Mouse (Mus musculus) forebrain, embryonic 15.5 days (tissue): ENCODE measurements around the gene Tanc1. TPM values are rescaled to one million over a fixed set of nuclear protein-coding genes. Genes with fewer than 3 reads are reported as not detected.
A peak's percentile ranks its signal among the peaks of the same experiment; 100 is the strongest.

Source experiments
- ATAC-seq: fragments of 200-750 bp; cut with Nextera tagmentation; replicated peaks from 2 replicates; pipeline ENCODE4 v1.8.0; 2017; ENCODE audit warnings: mild to moderate bottlenecking, moderate TSS enrichment, moderate library complexity
- H3K27ac ChIP-seq: fragments of 300-500 bp; sonication (generic); replicated peaks from 2 replicates; pipeline ENCODE4 v1.5.1; 2015; ENCODE audit warnings: mild to moderate bottlenecking, inconsistent platforms
- H3K27me3 ChIP-seq: fragments of 300-500 bp; sonication (generic); 2 replicates; pipeline ENCODE4 v1.6.1; 2015; ENCODE audit warnings: inconsistent platforms
- H3K36me3 ChIP-seq: fragments of 300-500 bp; sonication (generic); 2 replicates; pipeline ENCODE4 v1.6.1; 2015; ENCODE audit warnings: mild to moderate bottlenecking, inconsistent platforms
- H3K4me1 ChIP-seq: fragments of 300-500 bp; sonication (generic); 2 replicates; pipeline ENCODE4 v1.6.1; 2015; ENCODE audit warnings: inconsistent platforms
- H3K4me2 ChIP-seq: fragments of 300-500 bp; sonication (generic); replicated peaks from 2 replicates; pipeline ENCODE4 v1.6.1; 2015; ENCODE audit warnings: mild to moderate bottlenecking, inconsistent platforms
- H3K4me3 ChIP-seq: fragments of 300-500 bp; sonication (generic); 2 replicates; pipeline ENCODE4 v1.5.1; 2015; ENCODE audit warnings: mild to moderate bottlenecking, inconsistent platforms
- H3K9ac ChIP-seq: fragments of 300-500 bp; sonication (generic); replicated peaks from 2 replicates; pipeline ENCODE4 v1.6.1; 2015; ENCODE audit warnings: mild to moderate bottlenecking, inconsistent platforms
- H3K9me3 ChIP-seq: fragments of 300-500 bp; sonication (generic); 2 replicates; pipeline ENCODE4 v1.6.1; 2016; ENCODE audit warnings: inconsistent platforms
- WGBS: fragments of 180-500 bp; shearing (Covaris S2); methylation state at CpG from one replicate; pipeline ENCODE4 v1.1.7; 2015; ENCODE audit warnings: mixed read lengths; 5-methylcytosine and 5-hydroxymethylcytosine counted together
- polyA plus RNA-seq: library from polyadenylated mRNA; unstranded; fragments of >200 nt; fragmentation: Nextera tagmentation; extraction: Ambion mirVana; gene quantifications from 2 replicates; pipeline ENCODE4 v1.2.1, GENCODE M21; 2015

Tanc1 gene
- polyA plus RNA-seq, 1 experiment from 2014 or later: 9.1 TPM

DNA sequence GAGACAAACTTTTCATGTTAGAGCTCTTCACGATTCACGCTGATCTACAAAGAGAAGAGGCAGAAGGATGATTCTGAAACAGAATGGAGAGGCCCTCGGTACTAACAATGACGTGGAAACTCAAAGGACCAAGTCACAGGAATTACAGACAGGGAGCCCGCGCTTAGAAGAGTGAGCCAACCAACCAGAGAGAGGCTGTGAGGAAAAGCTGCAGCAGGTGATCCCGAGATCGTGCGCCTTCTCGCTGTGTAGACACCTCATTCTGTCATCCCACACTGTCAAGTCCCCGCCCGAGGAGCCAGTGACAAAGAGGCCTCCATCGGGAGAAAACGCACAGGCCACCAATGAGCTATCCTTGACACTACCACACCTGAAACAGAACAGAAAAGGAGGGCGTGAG, 264.6 kb downstream of the Tanc1 start:
- 90% methylated on average over 15 of the region's 15 CpGs for whole genome bisulfite sequencing
- H3K27me3 ChIP-seq: no peaks in the 10 kb centered on the region
- H3K9ac ChIP-seq: no peak overlapping the region
- H3K4me3 ChIP-seq: no peak overlapping the region
- H3K4me1 ChIP-seq: no peaks in the 10 kb centered on the region
- H3K4me2 ChIP-seq: no peak overlapping the region
- no peaks in the 10 kb centered on the region for H3K9me3 ChIP-seq
- H3K36me3 ChIP-seq: no peaks in the 10 kb centered on the region
- no peak; the same call in 1 of the 2 replicates for ATAC-seq
- no peak overlapping the region for H3K27ac ChIP-seq

DNA sequence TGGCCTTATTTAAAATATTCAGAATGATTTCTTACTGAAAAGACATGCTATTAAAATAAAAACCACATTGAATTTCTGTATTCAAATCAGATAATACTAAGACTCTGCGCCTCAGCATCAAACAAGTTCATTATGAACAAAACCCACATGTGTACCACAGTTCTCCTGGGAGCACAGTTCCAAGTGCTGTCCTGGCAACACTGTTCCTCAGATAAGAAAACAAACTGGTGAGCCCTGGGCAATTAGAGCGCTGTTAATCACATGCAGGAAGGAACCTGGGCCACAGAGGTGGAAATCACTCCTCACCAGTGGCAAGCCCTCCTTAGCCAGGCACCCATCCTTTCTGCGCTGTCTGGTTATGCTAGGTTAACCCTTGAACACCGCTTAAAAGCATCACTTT, 265.5 kb downstream of the Tanc1 start:
- Histone ChIP-seq H3K27ac (no peak overlapping the region), H3K4me3 (no peak overlapping the region), H3K4me1 (peaks cover 6% of the 10 kb centered on the region), H3K9ac (no peak overlapping the region), H3K27me3 (no peaks in the 10 kb centered on the region), H3K4me2 (no peak overlapping the region), H3K9me3 (no peaks in the 10 kb centered on the region), H3K36me3 (no peaks in the 10 kb centered on the region)
- no peak for ATAC-seq
- WGBS: 94% methylated on average over 4 of the region's 4 CpGs

DNA sequence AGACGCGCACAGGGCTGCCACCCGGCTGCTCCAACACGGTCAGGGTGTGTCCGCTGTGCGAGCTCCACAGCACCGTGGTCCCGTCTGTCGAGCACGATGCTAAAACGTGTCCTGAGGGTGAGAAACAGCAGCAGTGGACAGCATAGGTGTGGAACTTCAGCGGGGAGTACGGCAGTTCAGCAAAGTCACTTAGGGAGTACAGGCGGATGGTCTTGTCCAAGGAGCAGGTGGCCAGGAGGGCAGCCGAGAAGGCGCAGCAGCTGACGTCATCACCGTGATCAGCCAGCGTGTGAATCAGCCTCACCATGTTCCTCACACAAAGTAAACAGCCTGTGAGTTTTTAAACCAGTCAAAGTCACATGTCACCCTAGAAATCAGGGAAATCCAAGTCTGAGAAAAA, 266.4 kb downstream of the Tanc1 start:
- 79% methylated on average over 19 of the region's 19 CpGs for WGBS
- Histone ChIP-seq H3K36me3 (no peaks in the 10 kb centered on the region), H3K9ac (no peak overlapping the region), H3K27ac (no peak overlapping the region), H3K4me3 (no peak overlapping the region), H3K4me2 (no peak overlapping the region), H3K4me1 (peaks cover 10% of the 10 kb centered on the region), H3K9me3 (no peaks in the 10 kb centered on the region), H3K27me3 (no peaks in the 10 kb centered on the region)
- no peak for ATAC-seq

DNA sequence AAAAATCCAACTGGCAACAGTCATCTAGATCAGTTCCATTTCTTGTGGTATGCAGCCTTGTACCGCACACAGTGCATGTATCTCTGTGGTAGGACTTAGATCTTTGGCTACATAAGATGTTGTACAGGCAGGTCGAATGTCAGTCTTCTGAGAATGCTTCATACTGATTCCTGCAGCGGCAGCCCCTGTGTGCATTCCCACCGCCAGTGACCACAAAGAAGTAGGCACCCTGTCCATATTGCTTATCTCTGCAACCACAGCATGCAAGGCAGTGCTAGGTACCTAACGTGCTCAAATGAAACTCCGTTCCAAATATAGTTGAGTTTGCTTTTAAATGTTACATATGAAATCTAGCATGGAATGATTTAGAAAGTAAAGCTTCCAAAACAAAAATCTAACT, 269.6 kb downstream of the Tanc1 start:
- Histone ChIP-seq H3K9me3 (no peaks in the 10 kb centered on the region), H3K9ac (no peak overlapping the region), H3K27ac (no peak overlapping the region), H3K36me3 (no peaks in the 10 kb centered on the region), H3K27me3 (no peaks in the 10 kb centered on the region), H3K4me3 (peak overlapping the region; percentile 93), H3K4me1 (peaks cover 10% of the 10 kb centered on the region), H3K4me2 (peak overlapping the region; percentile 96)
- WGBS: 86% methylated on average over 6 of the region's 6 CpGs
- no peak for ATAC-seq

DNA sequence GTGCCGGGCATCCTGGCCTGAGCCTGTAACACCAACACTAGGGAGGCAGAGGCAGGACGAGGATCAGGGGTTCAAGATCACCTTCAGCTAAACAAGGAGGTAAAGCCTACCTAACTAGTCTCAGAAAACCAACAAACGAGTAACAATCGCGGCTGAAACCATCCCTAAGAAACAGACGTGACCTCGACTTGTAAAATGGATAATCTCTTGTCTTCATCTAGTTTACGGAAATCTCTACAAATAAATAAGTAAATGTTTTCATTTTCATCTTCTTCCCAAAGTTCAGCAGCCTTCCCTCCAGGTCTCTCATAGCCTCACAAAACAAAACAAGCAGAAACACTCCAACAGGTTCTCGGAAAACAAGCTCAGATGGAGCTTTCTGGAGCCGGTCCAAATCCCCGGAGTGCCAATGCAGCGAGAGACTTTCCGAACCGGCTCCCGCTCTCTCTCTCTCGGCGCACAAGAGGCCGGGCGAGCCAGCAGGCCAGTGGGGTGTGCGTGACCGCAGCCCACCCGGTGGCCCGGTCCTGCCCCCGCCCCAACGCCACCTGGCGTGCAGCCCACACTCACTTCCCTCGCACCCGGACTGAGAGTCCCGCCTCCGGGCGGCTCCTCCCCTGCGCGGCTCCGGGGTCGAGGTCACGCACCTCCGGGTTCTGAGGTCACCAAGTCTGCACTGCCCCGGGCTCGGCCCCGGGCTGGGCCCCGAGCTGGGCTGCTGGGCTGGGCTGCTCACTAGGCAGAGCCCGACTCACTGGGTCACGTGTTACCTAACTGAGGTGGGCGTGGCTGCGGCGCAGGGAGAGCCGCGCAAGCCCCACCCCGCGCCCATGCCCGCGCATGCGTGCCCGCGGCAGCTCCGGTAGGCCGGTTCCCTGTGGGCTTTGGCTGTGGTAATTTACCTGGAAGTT, 270.2 kb downstream of the Tanc1 start, which contains the start of gene Wdsub1:
Gene Wdsub1 (minus strand): TSS at position 761 of the 911 bp plus-strand sequence.
- H3K4me1 ChIP-seq: peaks cover 10% of the 10 kb centered on the region
- H3K9ac ChIP-seq: peak within 1 kb of the TSS; percentile 64
- no peaks in the 10 kb centered on the region for H3K9me3 ChIP-seq
- ATAC-seq: peak; percentile 96
- H3K36me3 ChIP-seq: no peaks in the 10 kb centered on the region
- WGBS: 5% methylated on average over 57 of the region's 57 CpGs
- peak within 1 kb of the TSS; percentile 50 for H3K27ac ChIP-seq
- H3K27me3 ChIP-seq: no peaks in the 10 kb centered on the region
- peak within 1 kb of the TSS; percentile 93 for H3K4me3 ChIP-seq
- H3K4me2 ChIP-seq: peak within 1 kb of the TSS; percentile 96

DNA sequence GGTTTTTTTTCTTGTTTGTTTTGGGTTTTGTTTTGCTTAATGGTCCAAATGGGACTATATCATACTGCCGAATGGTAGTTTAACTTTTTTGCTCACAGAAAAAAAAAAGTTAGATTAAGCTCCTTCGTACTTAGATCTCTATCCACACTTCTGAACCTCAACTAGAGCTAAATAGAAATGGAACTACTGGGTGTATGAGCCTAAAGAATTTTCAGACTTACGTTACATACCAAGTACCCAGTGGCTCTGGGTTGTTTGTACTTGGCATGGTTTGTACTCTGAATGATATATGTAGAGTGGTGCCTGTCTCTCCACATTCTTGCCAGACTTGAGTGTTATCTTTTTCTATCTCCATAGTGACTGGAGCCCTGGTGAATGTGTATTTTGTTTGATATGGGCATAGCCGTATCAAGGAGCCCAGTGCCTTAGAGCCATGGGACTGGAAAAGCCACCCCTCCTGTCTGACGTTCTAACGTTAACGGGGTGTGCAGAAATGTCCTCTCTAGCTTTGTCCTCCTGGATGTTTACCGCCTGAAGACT, 271.0 kb downstream of the Tanc1 start:
- no peaks in the 10 kb centered on the region for H3K27me3 ChIP-seq
- peak; percentile 21 for ATAC-seq
- H3K36me3 ChIP-seq: no peaks in the 10 kb centered on the region
- peaks cover 10% of the 10 kb centered on the region for H3K4me1 ChIP-seq
- H3K27ac ChIP-seq: no peak overlapping the region
- no peaks in the 10 kb centered on the region for H3K9me3 ChIP-seq
- WGBS: 75% methylated on average over 8 of the region's 8 CpGs
- H3K4me2 ChIP-seq: peak overlapping the region; percentile 96
- no peak overlapping the region for H3K9ac ChIP-seq
- H3K4me3 ChIP-seq: peak overlapping the region; percentile 93

DNA sequence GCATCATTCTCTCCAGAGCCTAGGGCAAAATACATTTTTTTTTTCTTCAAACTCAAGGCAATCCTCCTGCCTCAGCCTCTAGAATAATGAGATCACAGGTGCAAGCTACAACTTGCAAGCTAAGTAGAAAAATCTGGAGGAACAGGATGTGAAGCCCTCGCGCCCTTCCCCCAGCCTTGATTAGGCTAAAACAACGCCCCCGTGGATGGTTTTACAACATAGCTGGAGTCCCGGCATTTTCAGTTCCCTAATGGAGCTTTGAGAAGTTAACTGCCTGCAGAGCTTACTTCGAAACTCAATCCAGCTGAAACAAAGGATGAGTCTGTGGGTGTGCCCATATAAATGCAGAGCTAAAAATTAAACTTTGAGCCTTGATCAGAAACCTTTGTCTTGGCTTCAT, 277.9 kb downstream of the Tanc1 start:
- no peak overlapping the region for H3K9ac ChIP-seq
- H3K27me3 ChIP-seq: no peaks in the 10 kb centered on the region
- H3K4me1 ChIP-seq: no peaks in the 10 kb centered on the region
- H3K4me3 ChIP-seq: no peak overlapping the region
- no peak overlapping the region for H3K4me2 ChIP-seq
- no peak for ATAC-seq
- H3K9me3 ChIP-seq: no peaks in the 10 kb centered on the region
- WGBS: 92% methylated on average over 6 of the region's 6 CpGs
- no peaks in the 10 kb centered on the region for H3K36me3 ChIP-seq
- H3K27ac ChIP-seq: no peak overlapping the region

Other genes starting within 250 kb of the Tanc1 start
- 0.47 TPM in 1 of 2 replicates, not detected in the other for gene Dapl1, start 127.4 kb upstream of the Tanc1 start, polyA plus RNA-seq